Mouse (Mus musculus): ENCODE data around the gene Cenps.

DNA sequence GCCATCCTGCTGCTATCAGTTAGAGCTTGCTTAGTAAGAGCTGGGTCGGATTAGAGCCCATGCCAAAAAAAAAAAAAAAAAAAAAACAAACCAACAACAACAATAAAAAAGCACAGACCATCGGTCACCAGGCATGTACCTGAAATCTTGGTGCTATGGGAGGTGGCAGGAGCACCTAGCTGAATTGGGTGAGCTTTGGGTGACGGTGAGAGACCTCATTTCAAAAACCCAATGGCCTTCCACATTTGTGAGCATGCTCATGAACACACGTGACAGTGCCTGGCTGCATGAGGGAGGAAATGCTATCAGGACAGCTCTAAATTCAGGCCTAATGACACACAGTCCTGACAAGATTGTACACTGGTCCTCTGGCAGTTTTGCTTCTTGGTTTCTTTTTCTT, 10.7 kb upstream of the Cenps start:
- TF ChIP-seq CTCF (IDR thresholded peaks at IDR 0.05; ENCODE audit: low read depth, low read length) (no peak), POLR2A (IDR thresholded peaks at IDR 0.05; ENCODE audit: extremely low read depth, insufficient read depth, low read length) (no peak)
